Mouse (Mus musculus): Measurements from ENCODE around the gene Slco6c1. TPM values are rescaled to one million over a fixed set of nuclear protein-coding genes. Genes with fewer than 3 reads are reported as not detected.

Slco6c1 gene
- not detected for polyA plus RNA-seq (2017; shearing (Covaris generic))

GRCm38 (mm10) chr1:97128201-97128600, at the start of gene Slco6c1:
Gene Slco6c1, minus strand, starts transcription at chr1:97128301.

